Mouse (Mus musculus): ENCODE results near the gene Pmp22.

Gene Pmp22

DNA sequence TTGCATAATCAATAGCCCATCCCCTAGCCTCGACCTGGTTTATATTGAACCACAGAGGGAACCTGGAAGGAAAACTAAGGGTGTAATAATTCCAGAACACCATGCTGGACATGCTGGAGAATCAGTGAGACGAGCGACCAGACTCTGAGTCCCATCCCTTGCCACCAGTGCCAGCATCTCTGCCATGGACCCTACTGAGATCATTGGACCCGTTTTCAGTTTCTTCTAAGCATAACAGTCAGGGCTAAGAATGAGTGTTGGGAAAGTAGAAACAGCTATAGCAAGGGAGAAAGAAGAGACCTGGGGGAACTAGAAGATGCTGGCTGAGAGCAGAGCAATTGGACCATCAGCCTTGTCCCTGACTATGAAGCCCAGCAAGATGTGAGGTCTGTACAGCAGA is 1.3 kb upstream of the Pmp22 start:
- DNase-seq (ENCODE audit: low spot score), result no peak

- DNase-seq (ENCODE audit: low spot score), result peak; percentile 34
Measured at GRCm38 (mm10) chr11:63129375-63129774, 593 bp downstream of the Pmp22 start.

DNA sequence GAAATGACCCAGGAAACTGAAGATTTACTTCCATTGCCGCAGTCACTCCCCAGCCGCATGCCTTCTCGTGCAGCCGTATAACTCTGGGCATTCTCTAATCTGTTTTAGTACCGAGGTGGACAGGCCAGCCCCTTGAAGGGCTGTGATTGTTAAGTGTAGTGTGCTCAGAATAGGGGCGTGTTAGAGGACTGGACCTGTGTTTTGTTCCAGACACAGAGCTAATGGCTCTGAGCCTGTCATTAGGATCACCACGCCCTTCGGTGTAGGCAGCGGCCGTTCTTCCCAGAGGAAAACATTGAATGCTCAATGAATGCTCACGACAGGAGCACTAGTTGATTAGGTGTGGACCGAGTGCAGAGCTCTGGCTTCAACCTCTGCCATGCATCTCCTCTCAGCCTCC is 1.1 kb downstream of the Pmp22 start:
- peak; percentile 64 for DNase-seq (ENCODE audit: low spot score)

- peak; percentile 88 for DNase-seq (ENCODE audit: low spot score)
Measured at GRCm38 (mm10) chr11:63130497-63130896, 1.7 kb downstream of the Pmp22 start.

DNA sequence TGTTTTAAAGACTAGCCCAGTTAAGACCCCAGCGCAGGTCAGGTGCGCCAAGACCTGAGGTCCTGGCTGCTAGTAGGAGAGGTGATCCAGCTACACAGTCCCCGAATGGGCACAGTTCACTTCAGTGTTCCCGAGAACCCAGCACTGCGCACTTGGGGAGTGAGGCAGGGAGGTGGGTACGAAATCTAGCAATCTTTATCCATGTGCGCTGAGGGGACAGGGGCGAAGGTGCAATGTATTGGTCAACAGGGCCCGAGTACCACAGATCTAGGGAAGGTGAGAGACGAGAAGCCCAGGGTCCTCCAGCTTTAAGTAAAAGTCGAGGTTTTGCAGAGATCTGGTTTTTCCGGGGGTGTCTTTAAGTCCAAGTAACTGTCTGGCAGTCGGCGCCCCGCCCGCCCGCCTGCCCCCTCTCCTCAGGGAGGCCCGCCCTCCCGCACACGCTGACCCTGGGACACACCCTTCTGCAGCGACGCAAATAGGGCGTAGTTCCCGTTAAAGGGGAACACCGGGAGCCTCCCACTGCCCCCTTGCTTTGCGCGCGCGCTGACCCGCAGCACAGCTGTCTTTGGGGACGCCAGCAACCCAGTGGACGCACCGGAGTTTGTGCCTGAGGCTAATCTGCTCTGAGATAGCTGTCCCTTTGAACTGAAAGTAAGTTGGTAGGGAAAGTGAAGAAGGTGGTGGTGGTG is 2.4 kb downstream of the Pmp22 start:
- peak; percentile 65 for DNase-seq (ENCODE audit: low spot score)

DNA sequence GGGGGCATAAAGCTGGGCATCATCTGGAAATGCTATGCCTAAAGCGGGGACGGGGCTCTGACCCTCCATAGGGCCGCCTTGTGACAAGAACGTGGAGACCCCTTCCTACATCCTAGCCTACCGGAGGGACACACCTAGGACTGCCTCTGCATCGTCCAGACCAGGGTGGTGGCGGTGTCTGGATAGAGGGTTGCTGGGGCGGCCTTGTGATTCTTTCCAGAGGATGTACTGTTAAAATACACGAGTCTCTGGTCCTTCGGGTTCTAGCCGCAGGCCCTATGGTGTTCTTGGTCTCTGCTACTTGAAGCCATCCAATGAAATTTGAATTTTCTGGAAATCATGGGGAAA is 2.9 kb downstream of the Pmp22 start:
- DNase-seq (ENCODE audit: low spot score), result peak; percentile 29

DNA sequence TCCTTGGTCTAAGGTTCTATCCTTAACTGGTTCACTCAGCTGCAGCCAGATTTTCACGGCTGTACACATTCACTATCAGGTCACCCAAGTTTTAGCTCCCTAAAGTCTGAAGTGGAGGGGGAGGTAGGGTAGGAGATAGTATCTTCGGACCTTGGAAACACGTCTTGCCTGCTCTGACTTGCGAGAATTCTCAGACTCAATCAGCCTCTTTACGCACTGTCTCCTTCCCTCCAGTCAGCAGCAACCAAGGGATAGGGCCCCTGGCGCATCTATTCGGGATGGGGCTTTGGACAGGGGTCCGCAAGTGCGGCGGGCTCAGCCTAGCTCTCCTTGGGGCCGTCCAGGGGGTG is 3.3 kb downstream of the Pmp22 start:
- no peak for DNase-seq (ENCODE audit: low spot score)

GRCm38 (mm10) chr11:63132501-63133435 is 4.0 kb downstream of the Pmp22 start:
- DNase-seq (ENCODE audit: low spot score), result peak; percentile 75

- no peak for DNase-seq (ENCODE audit: low spot score)
Measured at GRCm38 (mm10) chr11:63134021-63134420, 5.2 kb downstream of the Pmp22 start.

GRCm38 (mm10) chr11:63134742-63135482 is 6.1 kb downstream of the Pmp22 start:
- peak; percentile 34 for DNase-seq (ENCODE audit: low spot score)

DNA sequence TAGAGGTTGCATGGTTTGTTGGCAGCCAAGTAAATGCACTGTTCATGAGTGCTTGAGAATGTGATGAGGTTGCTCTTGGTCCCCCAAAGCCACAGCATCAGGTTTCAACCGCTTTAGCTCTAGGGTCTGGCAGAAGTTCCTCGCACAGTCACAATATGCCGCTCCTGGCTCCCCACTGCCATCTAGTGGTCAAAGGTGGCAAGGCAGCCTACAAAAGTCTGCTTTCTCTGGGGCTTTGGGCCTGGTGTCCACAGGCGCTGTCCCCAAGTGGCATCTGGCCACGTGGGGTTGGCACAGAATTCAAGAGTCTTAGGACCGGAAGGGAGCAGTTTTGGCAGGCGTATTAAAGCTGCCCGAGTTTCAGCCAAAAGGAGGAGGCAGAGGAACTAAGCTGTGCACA is 6.8 kb downstream of the Pmp22 start:
- DNase-seq (ENCODE audit: low spot score), result peak; percentile 88

DNA sequence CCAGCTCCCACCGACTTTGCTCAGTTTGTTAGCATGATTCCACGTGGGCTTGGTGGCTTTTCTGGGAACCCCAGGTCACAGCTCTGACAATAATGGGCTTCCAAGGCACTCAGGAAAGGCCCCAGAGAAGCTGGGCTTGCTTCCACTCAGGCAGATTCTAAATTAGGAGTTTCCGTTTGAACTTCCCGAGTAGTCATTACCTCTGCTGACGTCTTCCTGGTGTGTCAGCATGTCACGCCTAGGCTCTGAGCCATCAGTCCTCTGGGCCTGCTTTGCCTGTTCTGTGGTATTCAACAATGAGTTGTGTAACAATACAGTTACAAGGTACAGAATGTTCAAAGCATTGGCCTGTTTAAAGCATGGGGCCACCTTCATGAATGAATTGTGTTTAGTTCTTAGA is 7.4 kb downstream of the Pmp22 start:
- DNase-seq (ENCODE audit: low spot score), result no peak

DNA sequence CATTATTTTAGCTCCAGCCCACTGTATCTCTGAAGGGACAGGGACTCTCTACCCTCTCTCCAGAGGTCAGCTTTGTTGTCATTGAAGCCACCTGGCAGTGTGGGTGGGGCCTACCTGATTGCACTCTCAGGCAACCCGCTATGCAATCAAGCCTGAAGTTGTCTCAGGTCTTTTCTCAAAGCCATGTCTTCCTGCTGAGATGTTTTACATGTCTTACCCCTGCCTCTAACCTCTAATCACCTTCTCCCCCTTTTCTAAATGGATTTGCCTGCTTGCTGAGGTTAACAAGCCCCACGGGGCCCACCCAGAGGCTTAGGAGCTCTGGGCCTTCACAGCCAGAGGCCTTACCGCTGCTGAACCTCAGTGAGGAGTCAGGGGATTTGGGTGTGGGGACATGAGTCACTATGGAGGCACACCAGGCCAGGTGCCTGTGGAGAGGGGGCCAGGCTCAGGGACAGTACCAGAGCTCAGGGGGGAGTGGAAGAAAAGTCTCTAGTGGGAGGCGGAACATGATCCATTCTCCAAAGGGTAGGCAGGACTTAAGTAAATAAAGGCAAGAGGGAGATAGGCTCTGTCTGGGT is 8.1 kb downstream of the Pmp22 start:
- DNase-seq (ENCODE audit: low spot score), result no peak

- DNase-seq (ENCODE audit: low spot score), result no peak
Measured at GRCm38 (mm10) chr11:63138739-63139138, 10.0 kb downstream of the Pmp22 start.

DNA sequence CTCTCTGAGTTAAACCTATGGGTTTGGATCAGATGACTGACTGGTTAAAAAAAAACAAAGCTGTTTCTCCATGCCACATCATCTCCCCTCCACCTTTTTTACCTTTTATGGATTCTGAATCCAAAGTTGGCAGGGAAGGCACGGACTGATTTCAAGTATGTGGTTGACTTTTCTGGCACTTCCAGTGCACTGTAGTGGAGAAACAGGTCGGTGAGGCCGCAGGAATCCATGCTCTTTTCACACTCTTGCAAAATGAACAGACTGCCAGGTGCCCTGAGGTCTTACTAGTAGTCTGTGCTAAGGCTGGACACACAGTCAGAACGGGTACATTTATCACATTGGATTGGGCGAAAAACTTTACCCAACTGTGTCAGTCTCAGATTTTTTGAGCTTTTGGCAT is 13.5 kb downstream of the Pmp22 start:
- DNase-seq (ENCODE audit: low spot score), result no peak

GRCm38 (mm10) chr11:63142816-63143215 is 14.0 kb downstream of the Pmp22 start:
- DNase-seq (ENCODE audit: low spot score), result no peak

GRCm38 (mm10) chr11:63143486-63143885 is 14.7 kb downstream of the Pmp22 start:
- no peak for DNase-seq (ENCODE audit: low spot score)

DNA sequence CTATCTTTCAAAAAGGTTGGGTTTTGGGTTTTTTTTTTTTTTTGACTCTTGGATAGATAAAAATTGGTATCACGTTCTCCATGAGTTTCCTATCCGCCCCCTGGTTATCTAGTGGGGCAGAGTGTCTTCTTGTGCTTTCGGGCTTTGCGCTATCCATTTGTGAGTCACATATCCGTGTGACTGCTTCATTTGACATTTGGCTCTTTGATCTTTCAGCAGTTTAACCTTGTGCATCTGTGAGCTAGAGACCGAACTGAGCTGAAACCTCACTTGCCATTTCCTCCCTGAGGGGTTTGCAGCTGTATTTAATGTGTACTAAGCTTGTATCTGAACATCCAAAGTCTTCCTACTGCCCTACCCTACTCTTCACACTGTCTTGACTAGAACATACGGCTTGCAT is 17.8 kb downstream of the Pmp22 start:
- DNase-seq (ENCODE audit: low spot score), result no peak

- no peak for DNase-seq (ENCODE audit: low spot score)
Measured at GRCm38 (mm10) chr11:63148276-63148675, 19.5 kb downstream of the Pmp22 start.

GRCm38 (mm10) chr11:63151857-63152256 is 23.1 kb downstream of the Pmp22 start:
- no peak for DNase-seq (ENCODE audit: low spot score)

- no peak for DNase-seq (ENCODE audit: low spot score)
Measured at GRCm38 (mm10) chr11:63157117-63157516, 28.3 kb downstream of the Pmp22 start.

- no peak for DNase-seq (ENCODE audit: low spot score)
Measured at GRCm38 (mm10) chr11:63160926-63161325, 32.1 kb downstream of the Pmp22 start.

All from MN1 (cell line).